Mouse (Mus musculus) adrenal gland, postnatal 25 days (tissue): Measurements from ENCODE around the gene Senp6. TPM values are rescaled to one million over a fixed set of nuclear protein-coding genes. Genes with fewer than 3 reads are reported as not detected.
"Not testable (repeated sequence)": the region's sequence is repeated elsewhere in the genome, so short reads cannot be mapped to it uniquely, and the experiment has no call there.

Experiments
- DNase-seq: peaks from one replicate; pipeline ENCODE4 v3.0.0; 2021; ENCODE audit warnings: mixed read lengths
- long read RNA-seq: library from polyadenylated mRNA; stranded (forward); transcript quantifications from one replicate; pipeline ENCODE4 v2.0.0, GENCODE M21; 2021
- total RNA-seq: library from RNA; stranded (reverse); gene quantifications from 2 replicates; pipeline ENCODE4 v1.2.3, GENCODE M21; 2021

The Senp6 gene
- 118 and 122 TPM in 2 replicates for total RNA-seq
- long read RNA-seq, full-length matches to known transcripts: 20 of 64 reads
- long read RNA-seq, partial matches to known transcripts: 19 of 64 reads
- long read RNA-seq, other reads (novel, unspliced or antisense): 25 of 64 reads

DNA sequence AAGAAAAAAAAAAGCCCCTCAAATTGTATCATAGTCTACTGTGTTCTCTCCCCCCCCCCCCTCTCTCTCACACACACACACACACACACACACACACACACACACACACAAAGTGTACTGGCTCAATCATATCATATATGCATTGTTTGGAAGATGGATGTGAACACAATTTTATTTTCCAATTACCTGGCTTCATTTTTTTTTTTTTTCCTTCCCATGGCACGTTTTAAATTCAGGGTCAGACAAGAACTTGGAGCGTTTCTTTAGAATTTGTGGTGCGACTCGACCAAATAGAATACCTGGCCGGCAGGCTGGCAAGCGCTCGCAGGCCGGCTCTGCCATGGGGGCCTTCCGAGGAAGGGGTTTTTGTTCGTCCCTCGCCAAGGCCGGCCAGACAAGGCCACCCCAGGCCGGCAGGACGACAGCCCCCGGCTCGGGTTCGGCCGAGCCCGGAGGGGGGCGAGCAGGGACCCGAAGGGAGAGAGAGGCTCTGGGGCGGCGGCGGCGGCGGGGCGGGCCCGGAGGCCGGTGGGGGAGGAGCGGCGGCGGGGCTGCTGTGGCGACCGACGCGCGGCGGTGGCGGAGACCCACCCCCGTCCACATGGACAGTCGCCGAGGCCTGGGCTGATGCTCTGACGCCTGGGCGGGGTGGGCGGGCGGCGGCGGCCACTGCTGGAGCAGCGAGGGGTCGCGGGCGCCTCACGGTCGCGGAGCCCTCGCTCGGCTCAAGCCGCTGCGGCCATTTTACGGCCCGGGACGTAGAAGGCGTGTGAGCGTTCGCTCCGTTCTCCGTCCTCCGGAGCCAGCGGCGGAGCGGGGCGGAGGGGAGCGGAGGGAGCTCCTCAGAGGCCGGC, at the start of gene Senp6:
TSS of gene Senp6 (plus strand) at position 537 of the 854 bp plus-strand sequence.
- peak; percentile 82 for DNase-seq

DNA sequence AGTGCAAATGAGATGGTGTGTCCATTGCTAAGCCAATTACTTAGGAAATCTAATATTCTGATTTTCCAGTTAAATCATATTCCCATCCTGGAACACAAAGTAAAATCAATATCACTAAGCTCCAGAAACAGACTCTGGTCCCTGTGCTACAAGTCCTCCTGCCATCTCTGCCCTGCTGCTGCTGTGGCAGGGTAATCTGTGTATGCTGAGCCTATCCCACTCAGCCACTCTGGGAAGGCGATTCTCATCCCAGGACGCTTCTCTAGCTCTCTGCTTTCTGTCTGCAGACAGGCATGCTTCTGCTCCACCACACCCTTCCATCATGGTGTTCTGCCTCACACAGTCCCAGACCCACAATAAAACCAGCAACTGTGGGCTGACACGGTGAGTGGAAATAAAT, 46.3 kb upstream of the Senp6 start:
- DNase-seq: no peak

DNA sequence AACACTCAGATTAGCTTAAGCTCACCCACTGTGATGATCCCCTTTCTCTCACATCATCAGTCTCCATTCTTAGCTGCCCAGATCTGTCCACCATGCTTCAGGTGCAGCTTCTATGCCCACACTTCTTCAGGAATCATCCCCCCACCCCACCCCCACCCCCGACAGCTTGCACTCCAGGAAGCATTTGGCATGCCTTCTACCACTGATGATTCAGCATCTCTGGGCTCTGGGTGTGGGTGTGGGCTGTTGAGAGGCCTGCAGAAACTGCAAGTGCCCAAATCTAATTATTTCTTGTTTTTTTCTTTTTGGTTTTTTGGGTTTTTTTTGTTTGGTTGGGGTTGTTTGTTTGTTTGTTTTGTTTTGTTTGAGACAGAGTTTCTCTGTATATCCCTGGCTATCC, 45.1 kb upstream of the Senp6 start:
- DNase-seq: no peak

DNA sequence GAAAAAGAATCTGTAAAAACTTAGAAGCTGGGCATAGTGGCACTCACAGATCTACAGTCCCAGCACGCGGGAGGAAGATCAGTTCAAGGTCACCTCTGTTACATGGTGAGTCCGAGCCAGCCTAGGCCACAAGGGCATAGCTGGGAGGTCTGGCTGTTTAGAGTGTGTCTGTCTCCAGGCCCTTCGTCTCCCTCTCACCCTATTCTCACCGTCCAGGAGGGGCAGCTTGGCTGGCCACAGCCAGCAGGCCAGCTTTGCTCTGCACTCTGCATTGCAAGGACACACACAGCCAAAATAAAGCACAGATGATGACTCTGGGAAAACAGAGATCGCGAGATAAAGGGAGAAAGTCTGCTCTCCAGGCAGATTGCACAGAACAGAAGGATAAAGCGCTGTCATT, 43.9 kb upstream of the Senp6 start:
- DNase-seq: peak; percentile 17

DNA sequence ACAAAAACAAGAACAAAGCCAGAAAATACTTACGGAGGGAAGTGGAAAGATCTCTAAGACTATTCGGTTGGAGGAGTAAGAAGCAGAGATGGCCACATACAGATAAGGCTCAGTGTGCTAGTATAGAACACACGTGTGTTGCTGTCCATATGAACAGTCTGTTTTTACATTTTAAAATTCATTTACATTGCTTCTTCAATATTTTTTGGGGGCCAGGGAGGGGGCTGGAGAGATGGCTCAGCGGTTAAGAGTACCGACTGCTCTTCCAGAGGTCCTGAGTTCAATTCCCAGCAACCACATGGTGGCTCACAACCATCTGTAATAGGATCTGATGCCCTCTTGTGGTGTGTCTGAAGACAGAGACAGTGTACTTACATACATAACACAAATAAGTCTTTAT, 41.4 kb upstream of the Senp6 start:
- not testable (repeated sequence) for DNase-seq

DNA sequence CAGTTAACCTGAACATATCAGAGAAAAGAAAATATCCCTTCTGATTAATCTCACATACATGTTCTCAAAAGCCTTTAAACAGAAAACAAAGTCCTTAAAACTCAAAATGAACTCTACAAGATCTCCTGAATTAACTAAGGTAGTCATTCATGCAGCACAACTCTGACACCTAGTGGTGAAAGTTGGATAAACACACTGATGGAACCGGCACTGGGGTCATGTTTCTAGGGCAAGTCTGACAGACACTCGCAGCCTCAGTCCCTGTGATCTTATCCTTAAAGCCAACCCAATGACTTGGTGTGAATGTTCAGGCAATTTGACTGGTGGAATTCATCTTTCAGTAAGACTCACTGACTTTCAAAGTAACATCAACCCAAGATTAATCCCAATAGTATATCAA, 40.7 kb upstream of the Senp6 start:
- DNase-seq: peak; percentile 30

DNA sequence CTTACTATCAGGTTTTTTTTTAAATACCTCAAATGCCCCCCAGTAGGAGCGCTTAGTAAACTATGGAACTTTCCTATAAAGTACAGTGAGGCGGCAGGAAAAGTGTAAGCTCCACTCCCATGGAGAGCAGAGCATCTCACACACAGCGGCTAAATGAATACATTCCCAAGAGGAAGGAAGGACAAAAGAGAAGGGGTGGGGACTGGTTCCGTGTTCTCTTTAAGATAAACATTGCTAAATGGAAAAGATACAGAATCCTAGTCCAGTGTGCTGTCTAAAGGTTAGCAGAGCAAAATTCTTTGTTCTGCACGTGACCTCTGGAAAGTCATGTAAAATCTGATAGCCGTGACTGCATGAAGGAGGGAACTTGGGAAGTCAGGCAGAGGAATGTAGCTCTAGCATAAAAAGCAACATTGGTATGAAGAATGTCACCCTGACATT, 40.1 kb upstream of the Senp6 start:
- DNase-seq: no peak

DNA sequence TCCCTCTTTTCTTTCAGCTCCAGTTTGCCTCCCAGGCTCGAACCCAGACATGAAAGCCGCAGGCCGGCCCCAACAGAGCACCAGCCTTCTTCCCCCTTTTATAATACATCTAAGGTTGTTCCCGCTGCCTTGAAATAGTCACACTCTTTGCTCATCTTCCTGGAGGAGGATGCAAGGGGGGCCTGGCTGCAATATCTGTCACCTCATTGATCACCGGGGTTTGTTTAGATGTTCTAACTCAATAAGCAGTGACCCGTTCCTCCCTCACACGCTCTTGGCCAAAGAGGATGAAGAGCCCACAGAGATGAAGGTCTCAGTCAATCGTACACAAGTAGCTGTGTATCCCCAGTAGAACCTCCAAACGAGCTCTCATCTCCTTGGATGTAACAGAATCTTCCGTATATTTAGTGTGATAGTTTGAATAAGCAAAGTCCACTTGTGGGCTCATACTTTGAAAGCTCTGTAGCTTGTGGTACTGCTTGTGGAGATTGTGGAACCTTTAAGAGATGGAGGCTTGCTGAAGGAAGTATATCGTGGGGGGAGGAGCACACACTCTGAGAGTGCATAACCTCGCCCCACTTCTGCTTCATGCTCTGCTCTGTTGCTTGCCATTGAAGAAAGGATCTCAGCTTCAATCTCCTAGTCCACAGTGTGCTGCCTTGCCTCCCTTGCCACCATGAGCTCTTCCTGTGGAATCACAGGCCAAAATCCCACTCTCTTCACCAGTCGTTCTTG, 29.3 kb upstream of the Senp6 start:
- no peak for DNase-seq

DNA sequence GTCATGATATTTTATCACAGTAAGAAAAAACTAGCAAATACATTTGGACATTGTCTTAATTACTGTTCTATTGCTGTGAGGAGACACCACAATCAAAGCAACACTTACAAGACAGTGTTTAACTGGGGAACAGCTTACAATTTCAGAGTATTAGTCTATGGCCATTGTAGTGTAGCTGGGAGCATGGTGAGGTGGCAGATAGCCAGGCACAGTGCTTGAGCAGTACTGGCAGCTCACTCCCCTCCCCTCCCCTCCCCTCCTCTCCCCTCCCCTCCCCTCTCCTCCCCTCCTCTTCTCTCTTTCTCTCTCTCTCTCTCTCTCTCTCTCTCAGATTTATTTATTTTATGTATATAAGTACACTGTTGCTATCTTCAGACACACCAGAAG, 28.7 kb upstream of the Senp6 start:
- DNase-seq: no peak

DNA sequence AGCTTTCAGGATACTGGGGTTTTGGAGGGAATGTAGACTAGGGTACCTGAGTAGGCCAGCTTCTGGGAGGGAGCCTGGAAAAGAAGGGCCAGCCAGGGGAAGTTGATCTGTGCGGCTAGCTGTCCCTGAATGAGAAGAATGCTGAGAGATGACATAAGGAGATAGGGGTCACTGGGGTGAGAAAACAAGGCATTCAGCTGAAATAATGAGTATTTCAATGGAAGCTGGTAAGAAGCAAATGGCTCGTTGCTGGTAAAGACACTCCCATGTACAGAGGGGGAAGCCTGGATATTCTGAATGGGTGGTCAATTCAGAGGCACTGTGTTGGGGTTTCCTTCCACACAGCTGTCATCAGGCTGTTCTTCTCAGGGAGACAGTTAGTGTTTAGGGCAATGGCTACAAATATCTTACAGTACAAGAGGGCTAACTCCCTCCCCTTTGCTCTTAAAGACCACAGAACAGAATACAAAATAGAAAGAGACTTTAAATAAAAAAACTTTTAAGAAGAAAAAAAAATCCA, 27.3 kb upstream of the Senp6 start:
- DNase-seq: no peak

DNA sequence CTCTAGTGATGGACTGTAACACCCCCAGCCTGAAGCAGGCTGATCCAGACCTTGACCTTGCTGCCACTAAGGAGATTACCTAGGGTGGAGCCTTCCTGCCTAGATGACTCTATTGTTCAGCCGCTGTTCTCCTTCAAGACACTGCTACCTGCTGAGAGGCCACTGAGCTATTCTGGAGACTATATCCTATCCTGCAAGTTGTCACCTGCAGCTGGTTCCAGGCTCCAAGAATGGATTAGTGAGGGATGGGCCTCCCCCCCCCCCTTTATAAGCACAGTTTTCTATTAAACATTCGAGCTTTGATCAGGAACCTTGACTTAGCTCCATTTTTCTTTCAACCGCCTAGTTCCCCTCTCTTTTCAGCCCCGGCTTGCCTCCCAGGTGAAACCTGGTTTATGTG, 22.4 kb upstream of the Senp6 start:
- DNase-seq: not testable (repeated sequence)

DNA sequence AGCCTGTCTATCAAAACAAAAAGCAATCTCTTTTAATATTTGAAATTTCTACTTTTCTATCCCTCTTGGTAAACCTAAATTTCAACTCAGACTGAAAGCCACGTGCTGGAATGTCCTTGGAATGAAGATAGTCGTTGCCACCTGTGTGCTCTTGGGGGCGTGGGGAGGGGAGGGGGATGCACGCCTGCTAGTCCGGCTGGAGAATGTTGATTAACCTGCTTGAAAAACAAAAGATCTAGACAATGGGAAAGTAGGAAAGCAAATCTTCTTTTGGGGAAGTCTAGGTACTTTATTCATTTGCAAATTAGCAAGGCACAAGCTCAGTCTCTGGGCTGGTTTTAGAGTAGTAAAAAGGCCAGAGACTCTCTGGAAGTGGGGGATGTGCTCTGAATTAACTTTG, 17.4 kb upstream of the Senp6 start:
- DNase-seq: not testable (repeated sequence)

DNA sequence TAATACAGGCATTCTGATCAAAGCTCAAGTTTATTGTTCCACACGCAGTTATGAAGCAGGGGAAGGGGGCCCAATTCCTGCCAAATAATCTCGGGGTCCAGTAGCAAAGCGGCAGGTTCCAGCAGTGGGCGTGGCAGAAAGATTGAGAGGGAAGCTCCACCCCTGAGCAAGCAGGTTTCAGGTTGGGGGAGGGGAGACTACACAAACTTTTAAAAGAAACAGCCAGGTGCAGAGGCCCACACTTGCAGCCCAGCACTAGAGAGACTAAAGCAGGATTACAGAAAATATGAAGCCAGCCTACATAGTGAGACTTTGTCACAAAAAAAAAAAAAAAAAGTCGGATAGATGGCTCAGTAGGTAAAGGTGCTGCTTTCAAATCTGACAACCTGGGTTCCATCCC, 13.8 kb upstream of the Senp6 start:
- DNase-seq: no peak

DNA sequence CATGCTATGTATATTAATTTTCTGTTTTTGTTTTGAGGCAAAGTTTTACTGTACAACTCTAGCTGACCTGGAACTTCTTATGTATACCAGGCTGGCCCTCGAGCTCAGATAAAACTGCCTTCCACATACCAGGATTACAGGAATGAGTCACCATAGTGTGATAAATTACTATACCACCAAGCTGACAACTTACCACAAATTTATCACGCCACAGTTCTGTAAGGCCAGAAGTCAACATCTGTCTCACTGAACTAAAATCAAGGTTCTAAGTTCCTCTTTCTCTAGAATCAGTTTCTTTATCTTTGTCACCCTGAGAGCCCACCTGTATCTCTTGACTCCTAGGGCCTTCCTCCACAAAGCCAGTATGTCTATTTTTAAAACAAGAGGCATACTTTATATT, 9.0 kb upstream of the Senp6 start:
- no peak for DNase-seq

DNA sequence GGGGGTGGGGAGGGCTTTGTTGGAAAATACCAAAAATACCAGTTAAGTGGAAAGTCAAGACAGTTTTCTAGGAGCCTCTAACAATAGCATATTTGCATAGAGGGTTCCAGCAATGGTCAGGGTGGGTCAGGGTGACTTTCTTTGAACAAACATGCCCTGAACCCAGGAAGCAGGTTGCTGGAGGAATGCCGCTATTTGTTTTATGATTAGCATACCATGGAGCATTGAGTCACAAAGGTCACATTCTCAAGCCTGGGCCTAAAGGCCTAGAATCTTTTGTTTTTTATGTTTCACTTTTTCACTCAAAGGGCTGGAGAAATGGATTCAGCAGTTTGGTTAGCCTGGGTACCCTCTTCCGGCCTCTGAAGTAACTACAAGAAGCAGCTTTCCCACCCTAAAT, 1.2 kb upstream of the Senp6 start:
- DNase-seq: not testable (repeated sequence)

DNA sequence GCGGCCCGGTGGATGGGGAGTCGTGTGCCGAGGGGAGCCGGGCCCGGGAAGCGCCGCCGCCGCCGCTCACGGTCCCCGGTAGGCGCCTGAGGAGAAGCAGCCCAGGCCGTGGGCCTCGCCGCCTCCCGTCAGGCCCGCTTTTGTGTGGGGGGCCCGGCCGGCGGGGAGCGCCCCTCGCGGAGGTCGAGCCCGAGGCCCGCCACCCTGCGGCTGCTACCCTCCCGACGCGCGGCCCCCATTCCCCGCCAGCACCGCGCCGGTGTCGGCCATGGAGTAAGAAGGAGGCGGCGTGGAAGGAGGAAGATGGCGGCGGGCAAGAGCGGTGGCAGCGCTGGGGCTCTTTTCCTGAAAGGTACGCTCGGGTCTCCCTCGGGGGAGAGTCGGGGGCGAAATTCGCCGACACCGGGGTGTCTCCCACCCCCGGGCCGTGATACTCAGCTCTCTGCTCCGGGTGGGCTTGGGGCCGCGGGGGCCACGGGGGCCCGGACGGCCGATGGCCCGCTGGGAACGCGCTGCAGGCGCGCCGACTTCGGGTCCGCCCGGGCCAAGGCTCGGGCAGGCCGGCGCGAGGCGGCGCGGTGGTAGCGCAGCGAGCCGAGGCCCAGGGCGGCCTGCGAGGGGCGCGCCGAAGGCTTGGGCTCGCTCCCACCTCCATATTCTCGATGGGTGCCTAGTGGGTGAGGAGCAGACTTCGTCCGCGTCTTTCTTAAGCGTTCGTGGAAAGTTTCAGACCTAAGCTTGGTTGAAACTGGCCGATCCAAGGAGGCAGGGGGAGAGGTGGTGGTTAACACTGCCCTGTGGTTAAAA, 721 bp downstream of the Senp6 start:
- DNase-seq: peak; percentile 70

DNA sequence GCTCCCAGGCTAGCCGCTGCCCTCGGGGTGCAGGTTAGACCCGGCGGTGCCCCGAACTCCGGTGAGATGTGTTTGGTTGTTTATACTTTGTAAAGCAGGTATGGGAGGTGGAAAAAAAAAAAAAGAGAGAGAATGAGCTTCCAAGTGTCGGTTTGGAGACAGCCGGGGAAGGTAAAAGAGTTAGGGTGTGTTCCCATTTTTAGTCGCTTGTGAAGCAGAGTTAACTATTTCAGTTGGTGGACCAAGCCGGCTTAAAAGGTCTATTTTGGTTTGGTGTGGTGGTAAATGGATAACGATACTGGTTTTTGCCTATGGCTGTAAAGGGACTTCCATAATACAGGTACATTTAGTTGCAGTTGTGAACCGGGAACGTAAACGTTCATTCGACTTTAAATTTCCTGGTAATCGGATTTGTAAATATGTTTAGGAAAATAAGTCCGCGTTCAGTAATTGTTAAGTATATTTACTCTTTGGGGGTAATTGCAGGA, 1.4 kb downstream of the Senp6 start:
- DNase-seq: no peak

DNA sequence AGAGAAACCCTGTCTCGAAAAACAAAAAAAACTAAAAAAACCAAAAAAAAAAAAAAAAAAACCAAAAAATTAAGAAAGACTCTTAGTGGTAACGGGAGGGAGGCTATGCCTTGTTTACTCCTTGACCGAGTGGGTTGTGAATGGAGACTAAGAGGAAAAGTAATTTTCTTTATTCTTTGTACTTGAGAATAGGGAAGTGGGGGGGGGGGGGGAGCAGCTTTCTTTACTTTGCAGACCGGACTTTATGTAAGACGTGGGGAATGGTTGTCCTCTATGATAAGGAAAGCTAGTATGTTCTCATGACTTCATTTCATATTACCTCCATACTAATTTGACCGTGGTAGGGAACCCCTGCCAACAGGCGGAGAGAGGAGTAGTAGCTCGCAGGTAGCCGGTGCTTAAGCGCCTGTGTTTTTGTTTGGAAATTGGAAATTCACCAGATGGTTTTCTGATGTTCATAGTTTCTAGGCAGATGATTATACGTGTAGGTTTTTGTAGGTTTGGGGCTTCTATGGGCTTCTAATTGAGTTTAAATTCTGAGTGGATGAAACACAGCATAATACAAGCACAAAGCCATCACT, 2.1 kb downstream of the Senp6 start:
- no peak for DNase-seq

DNA sequence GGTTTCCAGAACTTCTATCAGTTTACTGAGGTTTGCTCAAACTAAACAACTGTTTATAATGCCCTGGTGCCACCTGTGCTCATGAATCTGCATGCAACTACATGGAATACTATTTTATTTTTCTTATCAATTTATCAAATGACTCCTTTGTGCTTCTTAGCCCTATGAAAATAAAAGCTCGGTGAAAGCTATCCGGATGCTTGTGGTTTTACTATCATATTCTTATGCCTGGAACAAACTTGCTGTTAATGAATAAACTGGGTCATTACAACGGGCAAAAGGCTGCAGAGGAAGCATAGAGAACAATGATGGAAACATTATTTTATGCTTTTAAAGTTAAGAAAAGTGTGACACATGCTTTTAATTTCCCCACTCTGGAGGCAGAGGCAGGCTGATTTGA, 3.3 kb downstream of the Senp6 start:
- no peak for DNase-seq

DNA sequence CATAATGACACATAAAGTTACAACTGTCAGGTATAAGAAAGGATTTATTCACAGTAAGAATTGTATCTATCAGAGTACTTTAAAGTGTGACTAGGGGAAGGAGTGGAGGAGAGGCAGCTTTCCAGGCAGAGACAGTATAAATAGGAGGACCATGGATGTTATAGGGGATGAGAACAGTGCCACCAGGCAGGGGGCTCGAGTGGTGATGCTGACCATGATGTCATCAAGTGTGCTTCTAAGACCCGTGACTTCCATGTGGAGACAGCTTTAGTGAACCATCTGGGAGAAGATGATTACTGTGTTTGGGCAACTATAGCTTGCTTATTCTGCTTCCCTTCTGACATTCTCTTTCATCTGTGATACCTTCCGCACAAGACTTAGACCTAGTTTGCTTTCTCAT, 4.9 kb downstream of the Senp6 start:
- no peak for DNase-seq

DNA sequence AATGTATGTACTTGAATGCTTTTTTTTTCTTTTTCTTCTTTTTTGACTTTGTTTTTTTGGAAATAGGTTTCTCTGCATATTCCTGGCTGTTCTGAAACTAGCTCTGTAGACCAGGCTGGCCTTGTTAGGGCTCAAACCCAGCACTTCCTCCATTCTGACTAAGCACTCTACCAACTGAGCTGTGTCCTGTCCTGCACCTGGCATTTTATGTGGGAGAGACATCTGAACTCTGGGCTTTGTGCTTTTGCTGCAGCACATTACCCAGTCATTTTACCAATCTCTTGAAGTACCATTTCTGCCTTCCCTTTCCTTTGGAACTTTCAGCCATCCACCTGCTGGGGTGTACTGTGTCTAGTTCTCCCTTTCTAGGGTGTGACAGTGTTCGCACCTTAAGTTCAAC, 7.4 kb downstream of the Senp6 start:
- DNase-seq: no peak

DNA sequence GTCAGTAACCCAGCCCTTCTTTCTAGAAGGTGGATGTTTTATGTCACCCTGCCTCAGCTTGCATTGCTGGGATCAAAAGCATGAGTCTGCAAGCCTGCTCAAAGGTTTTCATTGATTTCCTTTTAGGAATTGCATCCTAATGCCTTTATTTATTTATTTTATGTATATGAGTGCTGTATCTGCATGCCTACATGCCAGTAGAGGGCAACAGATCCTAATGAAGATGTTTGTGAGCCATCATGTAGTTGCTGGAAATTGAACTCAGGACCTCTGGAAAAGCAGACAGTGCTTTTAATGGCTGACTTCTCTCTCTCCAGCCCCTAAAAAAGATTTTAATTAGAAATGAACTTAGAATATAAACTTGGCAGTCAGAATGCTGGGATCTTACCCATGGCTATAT, 8.2 kb downstream of the Senp6 start:
- no peak for DNase-seq
